In the genomic region with DNA sequence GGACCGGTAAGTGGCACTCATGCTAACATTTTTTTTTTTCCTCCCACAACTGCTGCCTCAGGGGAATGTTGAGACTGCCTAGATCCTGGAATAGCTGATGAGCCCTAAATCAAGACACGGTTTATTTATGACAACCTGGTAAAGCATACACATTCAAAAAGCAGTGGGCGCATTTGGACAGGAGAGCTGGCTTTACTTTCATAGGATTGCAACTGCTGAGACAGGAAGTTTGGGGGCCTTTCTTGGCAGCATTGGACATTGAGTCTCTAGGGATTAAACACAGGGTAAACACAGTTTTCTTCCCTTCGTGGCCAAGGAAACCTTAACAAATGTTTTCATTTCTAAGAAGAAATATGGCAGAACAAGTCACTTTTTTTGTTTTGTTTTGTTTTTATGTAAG, we compare ENCODE assay signal across 10 mouse cellular contexts. TPM values are rescaled to one million over a fixed set of nuclear protein-coding genes. Genes with fewer than 3 reads are reported as not detected.
A peak's percentile ranks its signal among the peaks of the same experiment; 100 is the strongest.
DNase-seq lines count a peak whose midpoint lies in the region; ATAC-seq and TF ChIP-seq lines count a peak whose summit lies in the region.
"Had no signal": no experiment of that assay in that cellular context is flagged by ENCODE, and none has a peak within 500 bp of the region (broad histone marks: within the 10 kb centered on the region; RNA-seq: fewer than 3 reads in every experiment).

No protein-coding gene starts in this region.

- peaks cover 8% of the 10 kb centered on the region; the same call in 1 of the 2 replicates for H3K36me3 ChIP-seq in embryonic facial prominence, embryonic 14.5 days (ENCODE audit: control insufficient read depth, insufficient read depth, low read length)
- peaks cover 22% of the 10 kb centered on the region for H3K36me3 ChIP-seq in embryonic facial prominence, embryonic 10.5 days (replicated peaks)
- no peaks in the 10 kb centered on the region; the same call in 1 of the 2 replicates for H3K36me3 ChIP-seq in kidney, adult 2 months (ENCODE audit: control insufficient read depth, insufficient read depth, low read length)
- H3K36me3 ChIP-seq in heart, embryonic 15.5 days, result peaks cover 64% of the 10 kb centered on the region

- no peak overlapping the region for H3K4me2 ChIP-seq in embryonic facial prominence, embryonic 14.5 days (ENCODE audit: low read depth, low read length)
- H3K4me2 ChIP-seq in heart, embryonic 15.5 days, result no peak overlapping the region
- H3K4me2 ChIP-seq: limb, embryonic 13.5 days had no signal

- no peak overlapping the region for H3K27ac ChIP-seq in embryonic facial prominence, embryonic 14.5 days (replicated peaks; ENCODE audit: low read depth, low read length)
- no peak overlapping the region; the same call in 1 of the 2 replicates for H3K27ac ChIP-seq in embryonic facial prominence, embryonic 10.5 days (replicated peaks)
- H3K27ac ChIP-seq in kidney, adult 2 months (ENCODE audit: insufficient read depth, low read depth, low read length), result peak overlapping the region; percentile 79
- peak overlapping the region; percentile 44; the same call in 1 of the 2 replicates for H3K27ac ChIP-seq in heart, embryonic 15.5 days
- H3K27ac ChIP-seq: limb, embryonic 13.5 days had no signal

- no peak for ATAC-seq in embryonic facial prominence, embryonic 14.5 days (ENCODE audit: low read depth)
- ATAC-seq in heart, embryonic 15.5 days (replicated peaks; ENCODE audit: insufficient number of reproducible peaks, insufficient read depth, low FRiP score, low read depth), result no peak

- peak; percentile 61 for DNase-seq in embryonic facial prominence, embryonic 14.5 days (ENCODE audit: low spot score)
- DNase-seq in embryonic facial prominence, embryonic 10.5 days (ENCODE audit: low spot score), result no peak
- DNase-seq in kidney, adult 2 months, result peak; percentile 49
- no peak for DNase-seq in kidney, adult 18-20 months
- DNase-seq in skeletal muscle tissue, adult 2 months (ENCODE audit: low read depth, low spot score), result peak; percentile 76
- DNase-seq in urinary bladder, postnatal 4 days (ENCODE audit: low spot score in 2 of 2), result no peak
- no peak for DNase-seq in layer of hippocampus, adult 9-10 months (ENCODE audit: low spot score)
- DNase-seq: cerebellum, postnatal 25 days had no signal

- no peak overlapping the region for H3K9ac ChIP-seq in embryonic facial prominence, embryonic 14.5 days (ENCODE audit: low read depth, low read length)
- no peak overlapping the region for H3K9ac ChIP-seq in heart, embryonic 15.5 days
- H3K9ac ChIP-seq: limb, embryonic 13.5 days had no signal

- H3K27me3 ChIP-seq in embryonic facial prominence, embryonic 14.5 days (replicated peaks; ENCODE audit: control insufficient read depth, insufficient read depth, low read length), result no peaks in the 10 kb centered on the region
- no peaks in the 10 kb centered on the region for H3K27me3 ChIP-seq in embryonic facial prominence, embryonic 10.5 days (replicated peaks; ENCODE audit: low read depth, poor library complexity, severe bottlenecking)
- no peaks in the 10 kb centered on the region for H3K27me3 ChIP-seq in kidney, adult 2 months (replicated peaks; ENCODE audit: control insufficient read depth, insufficient read depth, low read length)
- H3K27me3 ChIP-seq in heart, embryonic 15.5 days, result no peaks in the 10 kb centered on the region

- no peaks in the 10 kb centered on the region for H3K9me3 ChIP-seq in embryonic facial prominence, embryonic 14.5 days (ENCODE audit: control insufficient read depth, low read length)
- no peaks in the 10 kb centered on the region for H3K9me3 ChIP-seq in embryonic facial prominence, embryonic 10.5 days
- H3K9me3 ChIP-seq in heart, embryonic 15.5 days (replicated peaks), result no peaks in the 10 kb centered on the region
- H3K9me3 ChIP-seq: limb, embryonic 13.5 days had no signal

- TF ChIP-seq POLR2A in kidney, adult 2 months (IDR thresholded peaks at IDR 0.05; ENCODE audit: low read depth, low read length), result no peak

- peaks cover 4% of the 10 kb centered on the region; the same call in 1 of the 2 replicates for H3K4me1 ChIP-seq in embryonic facial prominence, embryonic 14.5 days (ENCODE audit: control insufficient read depth, insufficient read depth, low read length)
- H3K4me1 ChIP-seq in embryonic facial prominence, embryonic 10.5 days, result peaks cover 42% of the 10 kb centered on the region
- H3K4me1 ChIP-seq in kidney, adult 2 months (ENCODE audit: control insufficient read depth, insufficient read depth, low read length), result no peaks in the 10 kb centered on the region
- peaks cover 3% of the 10 kb centered on the region; the same call in 1 of the 2 replicates for H3K4me1 ChIP-seq in heart, embryonic 15.5 days (replicated peaks)

- 37% methylated on average over 4 of the region's 4 CpGs for WGBS in embryonic facial prominence, embryonic 14.5 days
- 51% methylated on average over 4 of the region's 4 CpGs for WGBS in embryonic facial prominence, embryonic 10.5 days
- WGBS in kidney, adult 2 months, result 57% methylated on average over 4 of the region's 4 CpGs
- 72% methylated on average over 4 of the region's 4 CpGs for WGBS in heart, embryonic 15.5 days

- H3K4me3 ChIP-seq in embryonic facial prominence, embryonic 14.5 days (ENCODE audit: low read depth, low read length), result no peak overlapping the region
- no peak overlapping the region for H3K4me3 ChIP-seq in embryonic facial prominence, embryonic 10.5 days
- no peak overlapping the region for H3K4me3 ChIP-seq in kidney, adult 2 months (ENCODE audit: insufficient read depth, low read depth, low read length)
- H3K4me3 ChIP-seq in heart, embryonic 15.5 days, result no peak overlapping the region
- H3K4me3 ChIP-seq: limb, embryonic 13.5 days had no signal

- TF ChIP-seq CTCF in kidney, adult 2 months (conservative IDR thresholded peaks at IDR 0.05; ENCODE audit: insufficient read depth, insufficient read length, low read depth, low read length), result no peak

RNA-seq across cellular contexts. Expression of a gene that starts 40.5 kb away (rescaled TPM):
- polyA plus RNA-seq in embryonic facial prominence, embryonic 14.5 days (2014; fragmentation: Nextera tagmentation; extraction: Ambion mirVana), result 29.7 and 31.9 TPM in 2 replicates
- polyA plus RNA-seq in embryonic facial prominence, embryonic 10.5 days (2016; fragmentation: Nextera tagmentation; extraction: Ambion mirVana), result 52.7 and 55.7 TPM in 2 replicates
- polyA plus RNA-seq in kidney, adult 2 months (2012; rRNA removed), result 0.86 and 1.3 TPM in 2 replicates
- polyA plus RNA-seq in heart, embryonic 15.5 days (2015; fragmentation: Nextera tagmentation; extraction: Ambion mirVana), result 26.9 and 39.2 TPM in 2 replicates

RNA-seq across cellular contexts. Expression of a gene that starts 40.9 kb away (rescaled TPM):
- polyA plus RNA-seq in embryonic facial prominence, embryonic 14.5 days (2014; fragmentation: Nextera tagmentation; extraction: Ambion mirVana), result 70.9 and 71.4 TPM in 2 replicates
- polyA plus RNA-seq in embryonic facial prominence, embryonic 10.5 days (2016; fragmentation: Nextera tagmentation; extraction: Ambion mirVana), result 62.9 and 77.5 TPM in 2 replicates
- 82.9 and 84.2 TPM in 2 replicates for polyA plus RNA-seq in kidney, adult 2 months (2012; rRNA removed)
- polyA plus RNA-seq in heart, embryonic 15.5 days (2015; fragmentation: Nextera tagmentation; extraction: Ambion mirVana), result 231 and 240 TPM in 2 replicates

Comparison
In these comparisons a context has a peak if more than half of its experiments do, and no peak if none do; other contexts are left out.
1. DNase-seq: peak in embryonic facial prominence, embryonic 14.5 days (single experiment), kidney, adult 2 months (single experiment) and skeletal muscle tissue, adult 2 months (single experiment); none in embryonic facial prominence, embryonic 10.5 days (single experiment), kidney, adult 18-20 months (single experiment), urinary bladder, postnatal 4 days (0 of 2) and layer of hippocampus, adult 9-10 months (single experiment).
2. H3K27ac ChIP-seq: peak in kidney, adult 2 months (single experiment) and heart, embryonic 15.5 days (single experiment); none in embryonic facial prominence, embryonic 14.5 days (single experiment) and embryonic facial prominence, embryonic 10.5 days (single experiment).
3. RNA of a gene that starts 40.5 kb away (polyA plus RNA-seq): 52.7 to 55.7 TPM in embryonic facial prominence, embryonic 10.5 days, 26.9 to 39.2 TPM in heart, embryonic 15.5 days and 29.7 to 31.9 TPM in embryonic facial prominence, embryonic 14.5 days; 0.86 to 1.3 TPM in kidney, adult 2 months; every median in the first group is over 10 times any median in the second.